Comparison of ENCODE assay signal across 24 mouse cellular contexts in genomic region chr4:10920622-10921021, GRCm38 (mm10).
"Had no signal": no experiment of that assay in that cellular context is flagged by ENCODE, and none has a peak within 500 bp of the region (broad histone marks: within the 10 kb centered on the region; RNA-seq: fewer than 3 reads in every experiment).

No protein-coding gene starts in this region.

- H3K27ac ChIP-seq: kidney, postnatal 0 days; left cerebral cortex, adult 2 months; limb, embryonic 12.5 days; limb, embryonic 15.5 days; midbrain, embryonic 12.5 days; midbrain, embryonic 15.5 days; neural tube, embryonic 12.5 days; neural tube, embryonic 15.5 days; stomach, embryonic 15.5 days had no signal

- H3K4me1 ChIP-seq: limb, embryonic 12.5 days; midbrain, embryonic 12.5 days; neural tube, embryonic 12.5 days; neural tube, embryonic 15.5 days had no signal

- H3K4me3 ChIP-seq: left cerebral cortex, adult 2 months; limb, embryonic 12.5 days; limb, embryonic 15.5 days; liver, embryonic 15.5 days; midbrain, embryonic 12.5 days; midbrain, embryonic 15.5 days; neural tube, embryonic 12.5 days; neural tube, embryonic 15.5 days; stomach, embryonic 15.5 days had no signal

- H3K9me3 ChIP-seq: limb, embryonic 12.5 days; limb, embryonic 15.5 days; liver, embryonic 15.5 days; midbrain, embryonic 12.5 days; midbrain, embryonic 15.5 days; neural tube, embryonic 12.5 days; neural tube, embryonic 15.5 days; stomach, embryonic 15.5 days had no signal

- H3K9ac ChIP-seq: limb, embryonic 12.5 days; limb, embryonic 15.5 days; liver, embryonic 15.5 days; midbrain, embryonic 12.5 days; midbrain, embryonic 15.5 days; neural tube, embryonic 12.5 days; neural tube, embryonic 15.5 days; stomach, embryonic 15.5 days had no signal

- DNase-seq: kidney, adult 2 months; kidney, postnatal 25 days; layer of hippocampus, postnatal 36 days; lung, adult 2 months; lung, postnatal 14 days; lung, postnatal 4 days; right cerebral cortex, adult 18-20 months; right cerebral cortex, postnatal 14 days; right cerebral cortex, postnatal 4 days; thymus, adult 2 months; thymus, postnatal 14 days; thymus, postnatal 4 days had no signal

- ATAC-seq: intestine, postnatal 0 days; midbrain, embryonic 15.5 days had no signal

- H3K27me3 ChIP-seq: limb, embryonic 12.5 days; limb, embryonic 15.5 days; liver, embryonic 15.5 days; midbrain, embryonic 12.5 days; midbrain, embryonic 15.5 days; neural tube, embryonic 12.5 days; neural tube, embryonic 15.5 days; stomach, embryonic 15.5 days had no signal

- H3K36me3 ChIP-seq: limb, embryonic 12.5 days; limb, embryonic 15.5 days; liver, embryonic 15.5 days; midbrain, embryonic 12.5 days; midbrain, embryonic 15.5 days; neural tube, embryonic 12.5 days; neural tube, embryonic 15.5 days; stomach, embryonic 15.5 days had no signal

- H3K4me2 ChIP-seq: limb, embryonic 12.5 days; limb, embryonic 15.5 days; liver, embryonic 11.5 days; liver, embryonic 15.5 days; midbrain, embryonic 12.5 days; midbrain, embryonic 15.5 days; neural tube, embryonic 12.5 days; neural tube, embryonic 15.5 days; stomach, embryonic 15.5 days had no signal
